Mouse (Mus musculus): ENCODE measurements around the gene Ywhag.

The Ywhag gene

DNA sequence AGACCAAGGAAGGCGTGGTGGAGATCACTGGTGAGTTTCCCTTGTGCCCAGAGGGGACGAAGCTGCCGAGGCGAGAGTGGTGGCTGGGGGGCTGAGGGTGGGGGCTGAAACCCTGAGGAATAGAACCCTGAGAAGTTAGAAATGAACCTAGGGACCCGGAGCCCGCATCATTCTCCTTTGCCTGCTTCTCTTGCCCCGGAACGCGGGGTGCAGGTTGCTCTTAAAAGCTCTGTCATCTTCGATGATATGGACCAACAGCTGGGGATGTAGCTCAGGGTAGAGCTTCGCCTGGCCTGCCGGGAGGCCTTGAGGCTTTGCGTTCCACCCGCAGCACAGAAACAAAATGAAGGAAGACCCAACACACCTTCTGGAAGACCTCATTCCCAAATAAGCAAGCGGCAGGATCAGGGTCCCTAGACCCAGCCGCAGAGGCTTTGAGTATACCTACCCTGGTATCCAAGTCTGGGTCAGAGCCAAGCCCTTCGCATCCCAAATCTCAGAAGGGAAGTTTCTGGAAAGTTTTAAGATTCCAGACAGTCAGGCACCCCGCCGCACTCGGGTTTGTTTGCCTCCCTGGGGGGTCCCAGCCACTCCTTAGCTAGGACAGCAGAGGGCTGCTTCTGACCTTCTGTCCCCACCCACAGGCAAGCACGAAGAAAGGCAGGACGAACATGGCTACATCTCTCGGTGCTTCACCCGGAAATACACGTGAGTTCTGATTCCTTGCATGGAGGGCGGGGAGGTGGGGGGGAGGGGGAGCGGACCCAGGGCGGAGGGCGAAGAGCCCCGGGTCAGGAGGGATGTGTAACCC lies 45.8 kb downstream of the Ywhag start:
- ATAC-seq (ENCODE audit: low TSS enrichment): no peak

GRCm38 (mm10) chr5:135887675-135888102 lies 46.7 kb downstream of the Ywhag start, which contains the start of gene Hspb1:
TSS of gene Hspb1 (plus strand) at chr5:135887919.
- no peak for ATAC-seq (ENCODE audit: low TSS enrichment)

DNA sequence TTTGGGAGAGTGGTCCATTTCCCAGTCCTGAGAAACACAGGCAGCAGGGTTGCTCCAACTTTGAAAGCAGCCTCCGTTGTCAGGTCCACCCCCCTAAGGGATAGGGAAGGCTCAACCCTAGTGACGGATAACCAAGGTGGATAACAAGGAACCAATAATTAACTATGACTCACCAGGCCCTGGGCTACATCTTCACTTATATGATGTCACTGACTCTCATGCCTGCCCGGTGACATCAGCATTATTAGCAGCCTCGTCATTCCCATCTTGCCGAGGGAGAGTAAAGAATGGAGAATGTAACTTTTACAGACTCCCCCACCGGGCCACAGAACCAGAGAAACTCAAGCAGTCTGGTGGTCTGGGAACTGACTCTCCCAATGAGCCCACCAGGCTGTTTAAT lies 49.8 kb downstream of the Ywhag start:
- ATAC-seq (ENCODE audit: low TSS enrichment): no peak

DNA sequence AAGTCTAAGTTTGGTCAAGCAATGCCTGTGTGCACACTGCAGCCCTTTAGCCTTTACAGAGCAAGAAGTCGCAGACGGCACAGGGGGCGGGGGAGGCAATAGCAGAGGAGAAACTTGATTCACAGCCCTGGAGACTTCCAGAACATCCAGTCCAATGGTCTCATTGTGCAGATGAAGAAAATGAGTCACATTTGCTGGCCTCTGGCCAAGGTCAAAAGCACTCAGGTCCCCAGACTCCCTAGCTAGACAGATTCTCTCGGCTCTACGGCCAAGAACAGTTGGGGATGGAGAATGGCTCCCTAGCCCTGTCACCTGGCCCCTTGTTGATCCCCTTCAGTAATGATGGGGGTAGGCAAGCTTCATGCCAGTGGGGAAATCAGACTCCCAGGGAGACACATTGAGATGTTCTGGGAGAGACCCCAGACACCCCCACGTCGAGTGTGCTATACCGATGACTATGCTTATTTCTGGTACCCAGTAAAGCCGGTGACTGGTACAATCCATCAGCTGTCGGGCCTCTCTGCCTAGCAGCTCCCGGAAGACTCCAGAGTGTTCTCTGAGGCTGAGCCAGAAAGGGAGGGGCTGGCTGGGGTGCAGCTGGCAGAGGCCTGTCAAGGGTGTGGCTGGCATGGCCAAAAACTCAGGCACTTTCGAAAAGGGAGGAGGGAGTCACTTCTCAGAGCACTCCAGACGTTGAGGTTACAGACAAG lies 54.8 kb downstream of the Ywhag start:
- ATAC-seq (ENCODE audit: low TSS enrichment): peak; percentile 31; the same call in 1 of the 2 replicates

DNA sequence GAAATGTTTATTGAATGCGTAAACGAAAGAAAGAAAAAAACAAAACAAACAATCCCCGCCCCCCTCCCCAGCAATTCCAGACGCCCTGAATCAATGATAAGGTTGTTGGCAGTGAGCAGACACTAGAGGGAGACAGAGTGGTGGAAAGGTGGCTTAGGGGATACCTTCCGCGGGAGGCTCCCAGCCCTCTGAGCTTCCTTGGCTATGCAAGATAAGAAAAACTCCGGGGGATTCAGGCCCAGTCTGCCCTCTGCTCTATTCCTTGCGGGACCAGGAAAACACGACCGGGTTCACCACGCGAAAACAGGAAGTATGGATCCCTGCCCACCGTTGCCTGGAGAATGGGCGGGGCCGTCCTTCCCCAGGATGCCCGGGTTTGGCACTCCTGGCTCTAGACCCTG lies 56.6 kb downstream of the Ywhag start:
- peak; percentile 73 for ATAC-seq (ENCODE audit: low TSS enrichment)

GRCm38 (mm10) chr5:135877180-135877579 lies 57.2 kb downstream of the Ywhag start:
- ATAC-seq (ENCODE audit: low TSS enrichment): peak; percentile 56

DNA sequence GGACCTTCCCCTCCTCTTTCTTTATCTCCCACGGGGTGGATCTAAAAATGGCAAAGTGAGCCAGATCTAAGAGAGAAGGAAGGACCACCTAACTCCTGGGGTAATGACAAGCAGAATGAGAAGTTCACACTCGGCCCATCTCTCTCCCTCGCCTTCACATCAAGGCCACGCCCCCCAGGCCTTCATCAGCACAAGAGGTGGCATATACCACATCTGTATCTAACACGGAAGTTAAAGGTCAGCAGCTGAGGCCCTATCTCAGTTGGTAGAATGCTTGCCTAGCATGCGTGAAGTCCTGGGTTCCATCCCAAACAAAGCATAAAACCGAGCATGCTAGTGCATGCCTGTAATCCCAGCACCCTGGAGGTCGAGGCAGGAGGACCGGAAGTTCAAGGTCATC lies 60.7 kb downstream of the Ywhag start:
- ATAC-seq (ENCODE audit: low TSS enrichment): no peak

DNA sequence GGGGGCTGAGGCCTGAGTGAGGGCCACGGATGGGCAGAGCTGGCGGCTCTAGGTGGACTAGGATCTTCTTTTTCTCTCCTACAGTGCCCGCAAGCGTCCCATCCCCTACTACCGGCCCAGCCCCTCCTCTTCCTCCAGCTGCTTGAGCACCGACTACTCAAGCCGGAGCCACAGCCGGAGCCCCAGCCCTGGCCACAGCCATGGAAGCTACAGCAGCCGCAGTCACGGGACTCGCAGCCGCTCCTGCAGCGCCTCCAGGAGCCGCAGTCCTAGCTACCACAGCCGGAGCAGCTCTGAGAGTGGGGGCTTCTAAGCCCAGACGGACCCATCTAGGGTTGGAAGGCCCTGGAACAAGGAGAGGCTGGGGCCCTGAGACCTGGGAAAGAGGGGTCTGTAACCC lies 61.4 kb downstream of the Ywhag start:
- no peak for ATAC-seq (ENCODE audit: low TSS enrichment)

DNA sequence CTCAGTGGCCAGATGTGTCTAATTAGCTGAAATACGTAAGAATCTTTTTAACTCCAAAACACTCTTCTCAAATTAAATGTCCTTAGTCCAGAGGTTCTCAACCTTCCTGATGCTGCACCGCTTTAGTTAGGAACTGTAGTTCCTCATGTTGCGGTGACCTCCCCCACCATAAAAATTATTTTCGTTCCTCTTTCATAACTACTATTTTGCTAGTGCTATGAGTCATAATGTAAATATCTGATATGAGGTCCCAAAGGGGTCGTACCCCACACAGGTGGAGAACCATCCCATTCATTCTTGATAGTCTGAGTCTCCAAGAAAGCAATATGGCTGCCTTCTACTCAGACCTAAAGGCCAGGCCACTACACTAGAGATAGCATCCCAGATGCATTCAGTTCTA lies 63.9 kb downstream of the Ywhag start:
- ATAC-seq (ENCODE audit: low TSS enrichment): no peak

GRCm38 (mm10) chr5:135869661-135870423 lies 64.6 kb downstream of the Ywhag start:
- ATAC-seq (ENCODE audit: low TSS enrichment): no peak

DNA sequence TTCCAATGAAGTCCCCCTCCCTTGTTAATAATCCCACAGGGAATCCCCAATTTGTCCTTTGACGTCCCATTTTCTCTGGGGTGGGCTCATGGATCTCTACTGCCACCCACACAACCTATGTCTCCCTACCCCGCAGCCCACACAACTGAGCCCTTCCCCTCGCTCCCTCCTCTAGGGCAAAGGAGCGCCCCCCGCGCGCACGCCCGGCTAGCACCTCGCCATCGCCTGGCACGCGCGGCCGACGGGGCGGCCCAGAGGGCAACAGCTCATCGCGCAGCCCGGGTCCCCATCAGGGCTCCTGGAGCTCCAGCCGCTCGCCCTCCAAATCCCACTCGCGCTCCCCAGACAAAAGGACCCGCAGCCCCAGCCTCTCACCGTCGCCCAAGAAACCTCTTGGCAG lies 65.8 kb downstream of the Ywhag start:
- 0 out of 2 replicates have a peak, but pooled peaks have one; percentile 2 for ATAC-seq (ENCODE audit: low TSS enrichment)

- ATAC-seq (ENCODE audit: low TSS enrichment): peak; percentile 68
Observed at GRCm38 (mm10) chr5:135867637-135868593, 66.5 kb downstream of the Ywhag start.

- ATAC-seq (ENCODE audit: low TSS enrichment): no peak
Observed at GRCm38 (mm10) chr5:135866662-135867061, 67.8 kb downstream of the Ywhag start.
